Mouse (Mus musculus): ENCODE measurements around the gene Csf3.
"Not testable (repeated sequence)": the region's sequence is repeated elsewhere in the genome, so short reads cannot be mapped to it uniquely, and the experiment has no call there.

The Csf3 gene

GRCm38 (mm10) chr11:98695408-98695807, 5.7 kb upstream of the Csf3 start:
- in situ Hi-C loops (cut with MboI, MseI) = no loop called here

GRCm38 (mm10) chr11:98696454-98697216, 4.4 kb upstream of the Csf3 start:
- in situ Hi-C loops (cut with MboI, MseI) = no loop called here

GRCm38 (mm10) chr11:98697225-98697624, 3.8 kb upstream of the Csf3 start:
- in situ Hi-C loops (cut with MboI, MseI) = no loop called here

GRCm38 (mm10) chr11:98698849-98699640, 2.0 kb upstream of the Csf3 start:
- in situ Hi-C loops (cut with MboI, MseI) = no loop called here

GRCm38 (mm10) chr11:98699911-98700310, 1.2 kb upstream of the Csf3 start:
- in situ Hi-C loops (cut with MboI, MseI) = loop anchor here (5.0 kb wide), 1 partner anchor 77 kb away; the partner anchor contains the start of gene Nr1d1

- in situ Hi-C loops (cut with MboI, MseI) = loop anchor here (5.0 kb wide), 1 partner anchor 75 kb away; the partner anchor contains the start of gene Nr1d1
Measured at GRCm38 (mm10) chr11:98702323-98702722, 1.3 kb downstream of the Csf3 start.

GRCm38 (mm10) chr11:98705021-98705420, 4.0 kb downstream of the Csf3 start:
- in situ Hi-C loops (cut with MboI, MseI) = no loop called here

GRCm38 (mm10) chr11:98707401-98708281, 6.6 kb downstream of the Csf3 start:
- in situ Hi-C loops (cut with MboI, MseI) = no loop called here

- in situ Hi-C loops (cut with MboI, MseI) = no loop called here
Measured at GRCm38 (mm10) chr11:98708282-98708956, 7.4 kb downstream of the Csf3 start.

- in situ Hi-C loops (cut with MboI, MseI) = no loop called here
Measured at GRCm38 (mm10) chr11:98709001-98709741, 8.1 kb downstream of the Csf3 start.

- in situ Hi-C loops (cut with MboI, MseI) = no loop called here
Measured at GRCm38 (mm10) chr11:98710416-98711045, 9.5 kb downstream of the Csf3 start.

- in situ Hi-C loops (cut with MboI, MseI) = no loop called here
Measured at GRCm38 (mm10) chr11:98711046-98711434, 10.0 kb downstream of the Csf3 start.

GRCm38 (mm10) chr11:98712009-98712408, 10.9 kb downstream of the Csf3 start:
- in situ Hi-C loops (cut with MboI, MseI) = not testable (repeated sequence)

GRCm38 (mm10) chr11:98713703-98714102, 12.6 kb downstream of the Csf3 start:
- in situ Hi-C loops (cut with MboI, MseI) = no loop called here

GRCm38 (mm10) chr11:98715946-98716345, 14.9 kb downstream of the Csf3 start:
- in situ Hi-C loops (cut with MboI, MseI) = no loop called here

- in situ Hi-C loops (cut with MboI, MseI) = no loop called here
Measured at GRCm38 (mm10) chr11:98717904-98718303, 16.8 kb downstream of the Csf3 start.

GRCm38 (mm10) chr11:98720756-98721155, 19.7 kb downstream of the Csf3 start:
- in situ Hi-C loops (cut with MboI, MseI) = no loop called here

GRCm38 (mm10) chr11:98721458-98722226, 20.6 kb downstream of the Csf3 start:
- in situ Hi-C loops (cut with MboI, MseI) = no loop called here

- in situ Hi-C loops (cut with MboI, MseI) = no loop called here
Measured at GRCm38 (mm10) chr11:98723098-98723497, 22.0 kb downstream of the Csf3 start.
